Mouse (Mus musculus): ENCODE results near the gene Cst13.
A peak's percentile ranks its signal among the peaks of the same experiment; 100 is the strongest.

The Cst13 gene

GRCm38 (mm10) chr2:148874617-148875334 lies 54.9 kb downstream of the Cst13 start:
- peak; percentile 95 for DNase-seq (ENCODE audit: low read depth, low spot score)

DNA sequence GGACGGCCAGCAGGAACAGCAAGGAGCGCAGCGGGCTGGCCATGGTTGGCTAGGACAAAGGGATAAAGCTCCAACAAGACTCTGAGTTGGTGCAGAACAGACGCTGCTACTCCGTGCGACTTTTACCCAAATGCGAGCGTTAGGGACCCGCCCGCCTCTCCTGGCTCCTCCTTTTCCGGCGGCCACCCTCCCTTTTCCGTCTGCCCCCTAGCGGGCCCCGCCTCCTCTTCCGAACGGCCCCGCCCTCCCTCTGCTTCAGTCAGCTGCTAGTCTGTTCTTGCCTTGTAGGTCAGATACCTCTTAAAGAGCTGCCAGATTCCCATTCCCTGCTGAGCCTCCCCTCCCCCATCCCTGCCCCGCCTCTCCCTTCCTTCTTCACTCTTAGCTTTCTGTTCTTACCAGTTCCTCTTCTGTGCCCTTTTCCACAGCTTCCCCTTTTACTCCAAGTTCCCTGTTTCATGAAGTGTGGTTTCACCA lies 55.5 kb downstream of the Cst13 start, which contains the start of gene Cst3:
Gene Cst3, minus strand, starts transcription at position 358 of the 477 bp plus-strand sequence.
- peak; percentile 95 for DNase-seq (ENCODE audit: low read depth, low spot score)

- no peak for DNase-seq (ENCODE audit: low read depth, low spot score)
Observed at GRCm38 (mm10) chr2:148877016-148877770, 57.3 kb downstream of the Cst13 start.

DNA sequence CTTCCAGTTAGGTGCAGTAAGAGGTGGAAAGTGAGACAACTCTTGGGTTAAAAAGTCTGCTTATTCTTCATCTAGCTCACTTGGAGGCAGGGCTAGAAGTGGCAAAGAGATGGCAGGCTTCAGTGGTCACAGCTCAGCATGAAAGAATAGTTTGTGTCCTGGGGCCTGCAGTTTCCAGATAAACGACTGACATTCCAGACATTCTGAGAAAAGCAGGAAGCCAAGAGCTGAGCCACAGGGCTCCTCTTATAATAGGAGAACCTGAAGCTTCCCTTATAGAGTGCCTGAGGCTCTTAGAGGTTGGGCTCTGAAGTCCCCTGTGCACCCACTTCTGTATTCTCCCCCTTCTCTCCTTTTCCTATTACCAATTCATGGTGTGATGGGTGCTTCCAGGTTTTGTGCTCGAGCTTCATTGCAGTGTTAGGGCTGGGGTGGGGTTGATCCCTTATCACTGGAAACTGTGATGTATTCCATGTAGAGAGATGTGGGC lies 58.8 kb downstream of the Cst13 start:
- DNase-seq (ENCODE audit: low read depth, low spot score) = peak; percentile 8

- DNase-seq (ENCODE audit: low read depth, low spot score) = peak; percentile 40
Observed at GRCm38 (mm10) chr2:148879199-148879598, 59.3 kb downstream of the Cst13 start.
